Mouse (Mus musculus): ENCODE measurements around the gene Exosc2.

- TF ChIP-seq CHD2 (IDR thresholded peaks at IDR 0.05; ENCODE audit: low read depth, low read length) (no peak), MAFK (IDR thresholded peaks at IDR 0.05; ENCODE audit: insufficient read depth, low read depth, low read length) (no peak), ZNF384 (IDR thresholded peaks at IDR 0.05; ENCODE audit: low read depth, low read length) (no peak)
Measured at GRCm38 (mm10) chr2:31690063-31690462, 19.5 kb downstream of the Exosc2 start.

Data from ES-E14 (cell line).